Mouse (Mus musculus): Measurements from ENCODE around the gene Tcf3. TPM values are rescaled to one million over a fixed set of nuclear protein-coding genes. Genes with fewer than 3 reads are reported as not detected.
A peak's percentile ranks its signal among the peaks of the same experiment; 100 is the strongest.

Tcf3 gene
- polyA plus RNA-seq, 2 experiments, result 41.9 to 54.7 TPM

GRCm38 (mm10) chr10:80440031-80440430 lies 6.6 kb upstream of the Tcf3 start:
- H3K4me1 ChIP-seq (replicated peaks; ENCODE audit: control insufficient read depth in 2 of 2, insufficient read depth in 2 of 2, low read length in 1 of 2), result peaks cover 19 to 20% of the 10 kb centered on the region in 2 experiments
- H3K9ac ChIP-seq (replicated peaks), result no peak overlapping the region
- no peak overlapping the region for H3K27ac ChIP-seq
- ATAC-seq (ENCODE audit: insufficient read depth) (no peak), DNase-seq (ENCODE audit: low read depth in 3 of 3, low spot score in 3 of 3) (no peak)
- H3K9me3 ChIP-seq (ENCODE audit: control insufficient read depth, low read length), result no peaks in the 10 kb centered on the region
- H3K27me3 ChIP-seq (ENCODE audit: control insufficient read depth, insufficient read depth, low read length), result no peaks in the 10 kb centered on the region
- no peak for TF ChIP-seq CTCF (IDR thresholded peaks at IDR 0.05; ENCODE audit: low read depth)
- no peak overlapping the region for H3K4me2 ChIP-seq (ENCODE audit: low read depth)
- H3K4me3 ChIP-seq (ENCODE audit: insufficient read depth in 1 of 2, low read depth in 2 of 2, low read length in 2 of 2), result no peak overlapping the region
- no peaks in the 10 kb centered on the region for H3K36me3 ChIP-seq (replicated peaks; ENCODE audit: control insufficient read depth, insufficient read depth, low read depth)

- DNase-seq (ENCODE audit: low read depth in 3 of 3, low spot score in 3 of 3) (no peak), ATAC-seq (ENCODE audit: insufficient read depth) (no peak)
These were observed 4.5 kb upstream of the Tcf3 start for GRCm38 (mm10) chr10:80437973-80438372.

GRCm38 (mm10) chr10:80436276-80436675 lies 2.8 kb upstream of the Tcf3 start:
- TF ChIP-seq CTCF (IDR thresholded peaks at IDR 0.05; ENCODE audit: low read depth), result no peak
- TF ChIP-seq EP300 (IDR thresholded peaks at IDR 0.05; ENCODE audit: low read depth), result no peak
- Histone ChIP-seq H3K4me1 (replicated peaks; ENCODE audit: control insufficient read depth in 2 of 2, insufficient read depth in 2 of 2, low read length in 1 of 2) (peaks cover 34 to 35% of the 10 kb centered on the region in 2 experiments), H3K4me3 (ENCODE audit: insufficient read depth in 1 of 2, low read depth in 2 of 2, low read length in 2 of 2) (no peak overlapping the region), H3K27ac (peak overlapping the region; percentile 94), H3K9me3 (ENCODE audit: control insufficient read depth, low read length) (no peaks in the 10 kb centered on the region), H3K36me3 (replicated peaks; ENCODE audit: control insufficient read depth, insufficient read depth, low read depth) (no peaks in the 10 kb centered on the region), H3K4me2 (ENCODE audit: low read depth) (peak overlapping the region; percentile 41), H3K27me3 (ENCODE audit: control insufficient read depth, insufficient read depth, low read length) (no peaks in the 10 kb centered on the region), H3K9ac (replicated peaks) (peak overlapping the region; percentile 54)
- DNase-seq (ENCODE audit: low read depth in 3 of 3, low spot score in 3 of 3), result no peak
- ATAC-seq (ENCODE audit: insufficient read depth), result no peak
- 18% methylated on average over 9 of the region's 9 CpGs for WGBS (ENCODE audit: insufficient replicate concordance)

More at GRCm38 (mm10) chr10:80437973-80438372, 4.5 kb upstream of the Tcf3 start:
- H3K9me3 ChIP-seq (ENCODE audit: control insufficient read depth, low read length), result no peaks in the 10 kb centered on the region
- H3K9ac ChIP-seq (replicated peaks), result no peak overlapping the region
- H3K4me2 ChIP-seq (ENCODE audit: low read depth), result no peak overlapping the region
- no peak overlapping the region for H3K4me3 ChIP-seq (ENCODE audit: insufficient read depth in 1 of 2, low read depth in 2 of 2, low read length in 2 of 2)
- no peaks in the 10 kb centered on the region for H3K36me3 ChIP-seq (replicated peaks; ENCODE audit: control insufficient read depth, insufficient read depth, low read depth)
- H3K4me1 ChIP-seq (replicated peaks; ENCODE audit: control insufficient read depth in 2 of 2, insufficient read depth in 2 of 2, low read length in 1 of 2), result peaks cover 25% of the 10 kb centered on the region in 2 experiments
- WGBS (ENCODE audit: insufficient replicate concordance), result 51% methylated on average over 4 of the region's 4 CpGs
- H3K27ac ChIP-seq, result no peak overlapping the region
- H3K27me3 ChIP-seq (ENCODE audit: control insufficient read depth, insufficient read depth, low read length), result no peaks in the 10 kb centered on the region
- TF ChIP-seq EP300 (IDR thresholded peaks at IDR 0.05; ENCODE audit: low read depth), result no peak
- no peak for TF ChIP-seq CTCF (IDR thresholded peaks at IDR 0.05; ENCODE audit: low read depth)

- Histone ChIP-seq H3K9me3 (ENCODE audit: control insufficient read depth, low read length) (no peaks in the 10 kb centered on the region), H3K27ac (peak overlapping the region; percentile 94), H3K9ac (replicated peaks) (peak overlapping the region; percentile 54), H3K36me3 (replicated peaks; ENCODE audit: control insufficient read depth, insufficient read depth, low read depth) (peaks cover under 1% of the 10 kb centered on the region), H3K4me2 (ENCODE audit: low read depth) (peak overlapping the region; percentile 41), H3K27me3 (ENCODE audit: control insufficient read depth, insufficient read depth, low read length) (no peaks in the 10 kb centered on the region), H3K4me1 (replicated peaks; ENCODE audit: control insufficient read depth in 2 of 2, insufficient read depth in 2 of 2, low read length in 1 of 2) (peaks cover 34 to 37% of the 10 kb centered on the region in 2 experiments), H3K4me3 (ENCODE audit: insufficient read depth in 1 of 2, low read depth in 2 of 2, low read length in 2 of 2) (no peak overlapping the region)
- TF ChIP-seq CTCF (IDR thresholded peaks at IDR 0.05; ENCODE audit: low read depth), result no peak
- peak; percentile 11 for ATAC-seq (ENCODE audit: insufficient read depth)
- WGBS (ENCODE audit: insufficient replicate concordance), result 23% methylated on average over 7 of the region's 7 CpGs
- peak in 2 of 3 experiments; percentile 52 to 66 for DNase-seq (ENCODE audit: low read depth in 3 of 3, low spot score in 3 of 3)
These were observed 2.3 kb upstream of the Tcf3 start for GRCm38 (mm10) chr10:80435764-80436163.

- Histone ChIP-seq H3K9ac (replicated peaks) (peak overlapping the region; percentile 72), H3K36me3 (replicated peaks; ENCODE audit: control insufficient read depth, insufficient read depth, low read depth) (peaks cover 10% of the 10 kb centered on the region), H3K4me3 (ENCODE audit: insufficient read depth in 1 of 2, low read depth in 2 of 2, low read length in 2 of 2) (peak overlapping the region; percentile 15 to 71; a peak in 3 of 4 replicates), H3K4me2 (ENCODE audit: low read depth) (peak overlapping the region; percentile 95), H3K27me3 (ENCODE audit: control insufficient read depth, insufficient read depth, low read length) (no peaks in the 10 kb centered on the region), H3K27ac (peak overlapping the region; percentile 94), H3K4me1 (replicated peaks; ENCODE audit: control insufficient read depth in 2 of 2, insufficient read depth in 2 of 2, low read length in 1 of 2) (peaks cover 34 to 37% of the 10 kb centered on the region in 2 experiments), H3K9me3 (ENCODE audit: control insufficient read depth, low read length) (no peaks in the 10 kb centered on the region)
- no peak for ATAC-seq (ENCODE audit: insufficient read depth)
- no peak for DNase-seq (ENCODE audit: low read depth in 3 of 3, low spot score in 3 of 3)
- no peak for TF ChIP-seq EP300 (IDR thresholded peaks at IDR 0.05; ENCODE audit: low read depth)
- 82% methylated on average over 3 of the region's 3 CpGs for WGBS (ENCODE audit: insufficient replicate concordance)
These were observed 1.4 kb upstream of the Tcf3 start for GRCm38 (mm10) chr10:80434823-80435222.

All from liver, embryonic 14.5 days (tissue).